Mouse (Mus musculus): ENCODE data around the gene Opn4. TPM values are rescaled to one million over a fixed set of nuclear protein-coding genes. Genes with fewer than 3 reads are reported as not detected.

The Opn4 gene
- total RNA-seq, 2 experiments from 2014 or later: not detected

DNA sequence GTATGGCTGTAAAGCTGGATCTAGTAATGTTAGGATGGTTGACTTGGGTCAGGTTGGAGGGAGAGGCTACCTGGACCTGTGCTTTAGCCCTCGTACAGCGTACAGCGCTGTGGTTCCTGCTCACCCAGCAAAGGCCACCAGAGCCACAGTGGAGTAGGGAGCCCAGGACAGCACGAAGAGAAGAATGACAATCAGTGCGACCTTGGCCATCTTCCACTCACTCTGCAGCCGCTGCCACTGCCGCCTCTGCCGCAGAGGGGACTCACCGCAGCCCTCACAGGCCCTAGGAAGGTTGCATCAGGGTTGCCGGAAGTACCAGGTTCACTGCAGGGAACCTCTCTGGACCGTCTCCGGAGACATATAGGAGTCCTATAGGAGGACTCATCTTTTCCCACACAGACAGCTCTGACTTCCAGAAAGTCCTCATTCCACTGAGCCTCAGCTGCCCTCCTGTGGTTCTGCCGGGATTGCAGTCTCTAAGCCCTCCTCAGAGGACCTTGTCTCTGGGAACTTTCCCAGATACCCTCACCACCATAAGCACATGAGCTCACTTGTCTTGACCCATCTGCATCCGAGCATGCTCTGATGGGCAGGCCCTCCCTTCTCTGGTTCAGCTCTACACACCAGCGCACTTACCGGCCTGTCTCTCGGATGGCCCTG, 4.2 kb downstream of the Opn4 start:
- peak in 1 of 2 experiments; percentile 27 for DNase-seq (ENCODE audit: low spot score in 2 of 2)
- intact Hi-C loops (cut with DNase I): no loop called here

DNA sequence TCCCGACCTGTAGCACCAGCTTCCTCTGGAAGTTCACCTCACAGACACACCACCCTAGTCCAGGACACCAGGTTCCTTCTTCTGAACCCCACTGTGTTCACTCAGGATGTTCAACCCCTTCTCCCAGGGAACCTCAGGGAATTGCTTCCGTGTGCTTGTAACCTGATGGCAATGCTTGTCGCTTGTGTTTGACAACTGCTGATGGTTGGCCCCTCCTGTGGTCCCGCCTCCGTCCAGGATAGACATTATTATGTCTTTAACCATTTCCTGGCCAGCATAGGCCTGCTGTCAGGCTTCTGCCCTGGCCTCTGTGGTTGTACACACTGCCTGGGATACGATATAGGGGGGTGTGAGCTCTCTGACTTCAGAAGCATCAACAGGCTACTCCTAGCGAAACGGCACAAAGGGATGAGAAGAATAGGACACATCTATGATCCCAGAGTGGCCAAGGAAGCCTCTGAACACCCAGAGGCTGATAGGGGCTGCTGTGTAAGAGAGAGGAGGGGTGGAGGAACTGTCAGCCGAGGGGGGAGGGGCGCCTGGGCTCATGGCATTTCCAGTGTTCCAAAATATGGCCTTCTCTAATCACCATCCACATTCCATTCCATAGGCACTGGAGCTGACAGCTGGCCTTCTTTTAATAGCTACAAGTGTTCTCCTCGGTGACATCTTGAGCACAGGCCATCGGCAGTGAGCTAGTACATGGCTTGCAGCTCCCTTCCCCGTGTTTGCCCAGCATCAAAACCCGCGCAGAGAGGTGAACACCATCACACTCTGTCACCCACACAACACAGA, 8.0 kb downstream of the Opn4 start:
- intact Hi-C loops (cut with DNase I): no loop called here

DNA sequence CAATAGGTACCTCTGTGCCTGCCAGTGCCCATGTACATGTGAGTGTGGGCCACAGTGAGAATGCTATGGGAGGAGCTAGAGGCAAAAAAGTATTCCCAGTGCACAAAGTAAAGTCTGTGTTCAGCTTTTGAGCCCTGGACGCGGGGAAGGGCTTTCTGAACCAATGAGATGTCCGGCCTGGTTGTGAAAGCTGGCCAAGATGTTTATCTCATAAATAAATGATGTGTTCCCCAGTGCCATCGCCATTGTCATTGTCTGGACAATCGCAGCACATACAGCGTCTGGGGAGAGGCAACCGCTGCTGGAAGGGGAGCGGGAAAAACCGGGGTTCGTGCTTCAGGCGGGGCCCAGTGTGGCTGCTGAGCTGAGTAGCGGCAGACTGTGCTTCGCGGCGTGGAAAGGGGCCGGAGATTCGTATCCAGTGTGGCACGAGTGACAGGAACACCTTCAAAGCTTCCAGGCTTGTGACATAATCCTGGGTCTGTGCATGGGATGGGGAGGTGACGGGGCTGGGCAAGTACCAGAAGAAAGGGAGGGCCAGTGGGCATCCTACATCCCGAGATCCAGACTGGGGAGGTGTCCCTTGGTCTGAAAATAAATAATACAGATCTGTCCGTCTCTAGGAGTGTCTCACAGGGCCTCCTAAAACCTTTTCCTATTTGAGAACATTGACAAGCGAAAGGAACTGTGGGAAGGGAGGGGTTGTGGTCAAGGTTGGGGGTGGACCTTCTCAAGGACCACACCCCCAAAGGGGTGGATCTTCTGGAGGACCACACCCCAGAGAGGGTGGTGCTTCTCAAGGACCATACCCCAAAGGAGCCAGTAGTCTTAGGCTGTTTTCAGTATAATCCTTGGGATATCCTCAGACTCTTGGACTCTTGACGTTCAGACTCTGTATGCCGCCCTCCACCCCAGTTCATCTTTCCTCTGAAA, 8.9 kb downstream of the Opn4 start:
- intact Hi-C loops (cut with DNase I): no loop called here
- DNase-seq (ENCODE audit: low spot score in 2 of 2): no peak

More for the DNA sequence above, 8.0 kb downstream of the Opn4 start:
- no peak for DNase-seq (ENCODE audit: low spot score in 2 of 2)

DNA sequence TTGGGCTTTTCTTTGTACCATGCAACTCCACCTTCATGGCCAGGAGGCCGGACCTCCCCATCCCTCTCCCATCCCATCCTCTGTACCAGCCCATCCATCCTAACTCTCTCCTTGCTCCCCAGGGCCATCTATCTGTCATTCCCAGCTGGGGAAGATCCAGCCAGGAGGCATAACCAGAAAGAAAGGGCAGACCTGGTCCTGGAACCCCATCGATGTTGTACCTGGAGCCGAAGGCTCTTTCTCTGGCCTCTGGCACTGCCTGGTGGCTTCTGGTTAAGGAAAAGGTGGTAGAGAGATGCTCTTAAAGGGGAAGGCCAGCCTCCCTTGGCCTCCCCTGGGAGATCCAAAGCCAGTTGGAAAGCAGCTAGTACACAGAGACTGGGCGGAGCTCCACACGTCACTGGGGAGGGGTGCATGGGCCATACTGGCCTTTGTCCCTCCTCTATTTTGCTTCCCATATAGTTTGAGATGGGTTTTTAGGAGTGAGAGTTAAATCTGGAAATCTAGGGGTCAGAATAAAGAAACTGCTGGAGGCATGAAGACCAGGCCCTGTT, 9.8 kb downstream of the Opn4 start:
- DNase-seq (ENCODE audit: low spot score in 2 of 2): no peak

GRCm38 (mm10) chr14:34589185-34589713, 10.7 kb downstream of the Opn4 start:
- DNase-seq (ENCODE audit: low spot score in 2 of 2): no peak
- intact Hi-C loops (cut with DNase I): no loop called here

More for the DNA sequence above, 9.8 kb downstream of the Opn4 start:
- intact Hi-C loops (cut with DNase I): no loop called here

DNA sequence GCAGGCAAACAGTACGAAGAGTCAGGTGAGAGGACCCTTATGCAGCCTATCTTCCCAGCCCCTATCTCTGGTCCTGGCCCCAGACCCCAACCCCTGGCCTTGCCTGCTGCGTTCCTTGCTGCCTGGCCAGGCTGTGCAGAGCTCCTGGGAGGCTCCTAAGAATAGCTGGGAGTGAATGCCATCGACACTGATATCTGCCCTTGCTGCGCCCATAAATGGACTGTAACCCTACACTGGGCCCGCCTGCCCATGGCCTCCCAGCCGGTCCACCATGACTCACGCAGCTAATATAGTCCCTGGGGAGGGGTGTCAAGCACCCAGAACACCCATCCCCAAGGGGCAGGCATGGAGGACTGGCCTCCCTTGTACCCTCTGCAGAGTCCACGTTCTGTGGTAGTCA, 11.4 kb downstream of the Opn4 start, which contains the start of gene Ldb3:
Gene Ldb3 (minus strand): TSS at position 185 of the 400 bp plus-strand sequence.
- intact Hi-C loops (cut with DNase I): no loop called here
- DNase-seq (ENCODE audit: low spot score in 2 of 2): no peak

- intact Hi-C loops (cut with DNase I): no loop called here
- no peak for DNase-seq (ENCODE audit: low spot score in 2 of 2)
Measured at GRCm38 (mm10) chr14:34588005-34588404, 11.9 kb downstream of the Opn4 start.

DNA sequence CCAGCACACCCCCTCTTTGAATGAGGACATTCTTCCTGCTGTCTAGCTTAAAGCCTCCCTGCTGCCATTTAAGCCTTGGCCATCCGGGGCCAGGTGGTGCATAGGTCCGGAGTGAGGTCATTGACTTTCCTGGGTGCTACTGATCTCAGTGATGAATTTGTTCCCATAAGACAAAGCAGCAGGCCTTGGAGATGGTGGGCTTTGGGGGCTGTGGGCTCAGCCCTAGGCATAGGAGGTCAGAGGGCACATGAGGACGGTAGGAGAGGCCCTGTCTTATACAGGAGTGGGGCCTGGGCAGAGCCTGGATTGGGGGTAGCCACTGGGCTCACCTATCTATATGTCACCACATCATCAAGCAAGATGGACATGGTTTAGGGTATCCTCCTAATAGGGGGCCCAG, 13.1 kb downstream of the Opn4 start:
- intact Hi-C loops (cut with DNase I): no loop called here
- no peak for DNase-seq (ENCODE audit: low spot score in 2 of 2)

DNA sequence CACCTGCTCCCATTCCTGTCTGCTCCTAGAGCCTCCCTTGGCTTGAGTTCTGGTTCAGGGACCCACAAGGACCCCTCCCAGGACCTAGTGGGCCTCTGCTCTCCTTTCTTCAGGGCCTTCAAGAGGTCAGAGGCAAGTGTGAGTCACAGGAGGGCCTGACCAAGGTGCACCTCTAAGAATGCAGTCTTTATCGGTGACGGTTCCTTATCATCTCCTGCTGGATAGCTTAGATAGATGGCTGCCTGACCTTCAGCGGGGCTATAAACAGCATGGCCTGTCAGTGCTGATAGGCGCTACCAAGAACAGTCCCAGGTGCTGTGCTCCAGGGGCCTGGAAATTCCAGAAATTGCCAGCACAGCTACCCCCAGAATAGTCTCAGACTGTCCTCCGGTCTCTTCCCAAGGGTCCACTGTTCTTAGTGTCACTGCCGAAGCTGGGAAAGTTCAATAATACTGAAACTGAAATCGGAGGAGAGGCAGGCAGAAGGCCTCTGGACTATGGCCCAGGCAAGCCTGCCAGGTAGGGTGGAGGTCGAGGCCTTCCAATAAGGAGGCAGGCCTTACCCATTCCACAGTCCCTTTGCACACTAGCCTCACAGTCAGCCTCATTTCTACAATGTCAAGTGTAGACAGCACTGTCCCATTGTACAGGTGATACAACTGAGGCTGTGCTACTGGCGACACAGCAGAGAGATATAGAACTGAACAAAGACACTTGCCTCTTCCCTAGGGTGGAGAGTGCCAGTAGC, 14.4 kb downstream of the Opn4 start:
- DNase-seq (ENCODE audit: low spot score in 2 of 2): no peak
- intact Hi-C loops (cut with DNase I): no loop called here

- intact Hi-C loops (cut with DNase I): no loop called here
- DNase-seq (ENCODE audit: low spot score in 2 of 2): no peak
Measured at GRCm38 (mm10) chr14:34582740-34583427, 17.1 kb downstream of the Opn4 start.

DNA sequence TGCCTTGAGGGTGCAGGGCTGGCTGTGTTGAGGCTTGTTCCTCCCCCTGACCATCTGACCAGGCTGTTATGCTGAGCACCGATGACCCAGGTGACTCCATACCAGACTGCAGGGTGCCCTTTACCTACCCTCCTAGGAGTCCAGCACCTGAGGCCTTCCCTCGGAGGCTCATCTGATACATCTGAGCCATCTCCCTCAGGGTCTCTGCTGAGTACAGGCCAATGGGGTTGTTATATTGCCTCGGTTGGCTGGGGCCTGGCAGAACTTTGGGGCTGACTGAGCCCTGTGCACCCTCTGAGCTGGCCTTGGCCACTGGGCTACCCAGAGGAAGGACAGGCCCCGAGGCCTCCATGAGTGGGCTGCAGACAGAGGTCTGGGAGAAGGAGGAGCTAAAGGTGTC, 23.1 kb downstream of the Opn4 start:
- intact Hi-C loops (cut with DNase I): loop anchor here (10.0 kb wide), 2 partner anchors 302 to 492 kb away; partner anchors contain the start of gene Anxa8
- DNase-seq (ENCODE audit: low spot score in 2 of 2): no peak

DNA sequence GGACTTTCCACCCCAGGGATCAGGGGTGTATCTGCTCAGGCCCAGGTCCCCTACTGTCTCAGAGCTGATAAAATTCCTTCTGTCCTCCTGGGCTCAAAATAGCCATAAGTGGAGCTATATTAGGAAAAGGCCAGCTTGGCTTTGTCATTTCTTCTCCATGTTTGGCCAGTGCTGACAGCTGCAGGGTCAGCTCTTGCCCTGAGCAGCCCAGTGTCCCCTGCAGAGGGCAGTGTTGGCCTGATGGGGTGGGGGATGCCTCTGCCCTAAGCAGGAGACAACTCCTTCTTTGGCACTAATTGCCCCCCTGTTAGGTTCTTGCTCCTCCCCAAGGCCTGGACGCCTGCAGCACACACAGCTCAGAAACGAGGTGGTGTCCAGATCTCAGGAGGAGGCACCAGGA, 25.9 kb downstream of the Opn4 start:
- intact Hi-C loops (cut with DNase I): loop anchor here (10.0 kb wide), 2 partner anchors 299 to 489 kb away; partner anchors contain the start of gene Anxa8
- DNase-seq (ENCODE audit: low spot score in 2 of 2): no peak

DNA sequence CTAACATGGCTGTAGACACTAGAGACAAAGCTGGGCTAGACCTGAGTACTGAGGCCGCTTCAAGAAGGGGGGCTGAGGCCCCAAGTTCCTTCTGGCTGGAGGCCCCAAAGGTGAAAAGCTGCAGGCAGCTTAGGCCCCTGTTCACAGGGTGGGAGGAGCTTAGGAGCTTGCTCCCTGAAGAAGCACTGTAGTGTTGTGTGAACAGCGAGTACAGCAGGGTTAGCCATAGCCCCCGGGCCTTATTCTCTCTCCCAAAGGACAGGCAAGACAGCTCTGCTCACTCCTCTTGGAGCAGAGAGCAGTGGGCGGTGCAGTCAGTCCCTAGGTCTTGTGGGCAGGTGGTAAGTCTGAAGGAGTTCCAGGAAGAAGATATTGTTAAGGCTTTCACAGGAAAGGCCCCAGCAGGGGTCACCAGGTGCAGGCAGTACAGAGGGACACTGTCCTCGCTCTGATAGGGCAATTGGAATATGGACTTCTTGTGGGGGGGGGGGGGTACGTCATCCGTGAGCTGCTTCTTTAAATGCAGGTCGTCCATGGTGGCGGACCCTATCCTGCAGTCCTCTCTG, 26.5 kb downstream of the Opn4 start:
- no peak for DNase-seq (ENCODE audit: low spot score in 2 of 2)
- intact Hi-C loops (cut with DNase I): loop anchor here (10.0 kb wide), 2 partner anchors 299 to 489 kb away; partner anchors contain the start of gene Anxa8

DNA sequence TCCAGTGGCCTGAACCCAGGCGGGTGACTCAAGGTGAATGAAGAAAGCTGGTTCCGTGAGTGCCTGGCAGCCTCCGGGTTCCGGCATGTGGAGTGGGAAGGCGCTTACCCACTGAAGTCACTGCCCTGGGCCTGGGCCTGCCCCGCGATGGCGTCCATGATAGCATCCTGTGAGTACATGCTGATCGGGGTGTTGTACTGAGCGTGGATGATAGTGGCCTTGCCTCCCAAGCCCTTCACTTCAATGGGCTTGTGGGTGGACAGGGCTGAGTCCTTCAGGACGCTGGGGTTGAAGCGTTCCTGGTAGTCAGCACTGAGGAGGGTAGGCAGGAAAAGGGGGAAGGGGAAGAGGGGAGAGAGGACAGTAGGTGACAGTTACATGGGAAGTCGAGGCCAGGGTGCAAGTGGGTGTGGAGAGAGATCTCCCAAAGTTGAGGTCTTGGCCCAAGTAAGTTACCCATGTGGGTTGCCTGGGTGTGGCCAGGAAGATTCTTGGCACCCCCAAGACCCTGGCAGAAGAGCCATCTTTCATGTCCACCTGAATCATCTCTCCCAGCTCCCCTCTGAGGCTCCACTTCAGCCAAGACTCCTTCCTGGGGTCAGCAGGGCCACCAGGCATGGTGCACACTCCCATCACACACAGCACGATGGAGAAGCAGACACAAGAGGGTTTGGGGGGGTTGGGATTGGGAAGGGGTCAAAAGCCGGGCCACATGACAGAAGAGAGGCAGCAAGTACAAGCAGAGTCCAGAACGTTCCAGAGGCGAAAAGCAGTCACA, 28.1 kb downstream of the Opn4 start:
- DNase-seq (ENCODE audit: low spot score in 2 of 2): no peak
- intact Hi-C loops (cut with DNase I): loop anchor here (10.0 kb wide), 2 partner anchors 297 to 487 kb away; partner anchors contain the start of gene Anxa8

- intact Hi-C loops (cut with DNase I): loop anchor here (1.0 to 10.0 kb wide), 3 partner anchors 199 to 486 kb away; partner anchors contain the start of gene Anxa8
Measured at GRCm38 (mm10) chr14:34570903-34571302, 29.0 kb downstream of the Opn4 start.

GRCm38 (mm10) chr14:34570294-34570693, 29.6 kb downstream of the Opn4 start:
- intact Hi-C loops (cut with DNase I): loop anchor here (1.0 to 10.0 kb wide), 3 partner anchors 198 to 485 kb away; partner anchors contain the start of gene Anxa8
- DNase-seq (ENCODE audit: low spot score in 2 of 2): peak; percentile 73 to 83

More at GRCm38 (mm10) chr14:34570903-34571302, 29.0 kb downstream of the Opn4 start:
- no peak for DNase-seq (ENCODE audit: low spot score in 2 of 2)
